Mouse (Mus musculus) MEL (cell line): Measurements from ENCODE around the gene Clasrp. TPM values are rescaled to one million over a fixed set of nuclear protein-coding genes. Genes with fewer than 3 reads are reported as not detected.

Experiments used
- DNase-seq: peaks from one replicate; pipeline ENCODE4 v3.0.0; 2011; ENCODE audit warnings: low read depth, low spot score
- H3K27ac ChIP-seq: 2 replicates; pipeline ENCODE4 v1.5.1; 2012; ENCODE audit warnings: low read depth, mild to moderate bottlenecking, control low read depth, low read length, moderate library complexity; ENCODE audit not compliant: control insufficient read depth
- H3K27me3 ChIP-seq, 2 experiments: fragments of 150-350 bp in 1 of 2; sonication (generic) in 1 of 2; 2 replicates each; pipeline ENCODE4 v1.6.1; 2012; ENCODE audit warnings: low read length in 2 of 2, mild to moderate bottlenecking in 2 of 2, improper control_type of control experiment in 1 of 2, moderate library complexity in 1 of 2; ENCODE audit not compliant: insufficient read depth in 2 of 2, control insufficient read depth in 1 of 2
- H3K36me3 ChIP-seq, 2 experiments: 2 replicates each; pipeline ENCODE4 v1.6.1; 2012 to 2014; ENCODE audit warnings: low read length in 2 of 2, improper control_type of control experiment in 1 of 2, inconsistent platforms in 1 of 2, mild to moderate bottlenecking in 1 of 2; ENCODE audit not compliant: insufficient read depth in 2 of 2, control insufficient read depth in 1 of 2
- H3K4me1 ChIP-seq, 2 experiments: fragments of 150-350 bp in 1 of 2; sonication (generic) in 1 of 2; 2 replicates each; pipeline ENCODE4 v1.6.1; 2012; ENCODE audit warnings: low read length in 2 of 2, improper control_type of control experiment in 1 of 2, mild to moderate bottlenecking in 1 of 2; ENCODE audit not compliant: insufficient read depth in 2 of 2, control insufficient read depth in 1 of 2
- H3K4me3 ChIP-seq, 2 experiments: fragments of 150-350 bp in 1 of 2; sonication (generic) in 1 of 2; 2 replicates each; pipeline ENCODE4 v1.5.1; 2012; ENCODE audit warnings: low read depth in 2 of 2, low read length in 2 of 2, mild to moderate bottlenecking in 2 of 2, moderate library complexity in 2 of 2, control low read depth in 1 of 2, improper control_type of control experiment in 1 of 2; ENCODE audit not compliant: control insufficient read depth in 1 of 2, insufficient read depth in 1 of 2
- H3K79me2 ChIP-seq: 2 replicates; pipeline ENCODE4 v1.6.1; 2012; ENCODE audit warnings: mild to moderate bottlenecking, low read length, moderate library complexity; ENCODE audit not compliant: control insufficient read depth, poor library complexity, insufficient read depth
- H3K9ac ChIP-seq: 2 replicates; pipeline ENCODE4 v1.6.1; 2012; ENCODE audit warnings: low read depth, mild to moderate bottlenecking, control low read depth, low read length, moderate library complexity; ENCODE audit not compliant: control insufficient read depth, poor library complexity, severe bottlenecking
- H3K9me3 ChIP-seq: fragments of 150-350 bp; sonication (generic); replicated peaks from 2 replicates; pipeline ENCODE4 v1.6.1; 2012; ENCODE audit warnings: mild to moderate bottlenecking, low read length, improper control_type of control experiment, moderate library complexity; ENCODE audit not compliant: insufficient read depth
- BHLHE40 ChIP-seq: IDR thresholded peaks from 2 replicates; pipeline ENCODE4 v1.6.1; 2012; ENCODE audit warnings: low read depth, mild to moderate bottlenecking, inconsistent platforms, low read length, improper control_type of control experiment, borderline replicate concordance
- CHD2 ChIP-seq: IDR thresholded peaks from 2 replicates; pipeline ENCODE4 v1.6.1; 2011; ENCODE audit warnings: low read length, improper control_type of control experiment
- EP300 ChIP-seq, 2 experiments: IDR thresholded peaks; 2 replicates each; pipeline ENCODE4 v1.6.1; 2011; ENCODE audit warnings: improper control_type of control experiment in 2 of 2, low read length in 2 of 2, low read depth in 1 of 2, mild to moderate bottlenecking in 1 of 2
- GATA1 ChIP-seq: IDR thresholded peaks from 2 replicates; pipeline ENCODE4 v1.6.1; 2011; ENCODE audit warnings: low read depth, low read length, improper control_type of control experiment
- HCFC1 ChIP-seq: IDR thresholded peaks from 2 replicates; pipeline ENCODE4 v1.6.1; 2012; ENCODE audit warnings: low read depth, mild to moderate bottlenecking, inconsistent platforms, low read length, improper control_type of control experiment, moderate library complexity
- JUND ChIP-seq: IDR thresholded peaks from 2 replicates; pipeline ENCODE4 v1.6.1; 2011; ENCODE audit warnings: low read depth, mild to moderate bottlenecking, improper control_type of control experiment, low read length
- KAT2A ChIP-seq: conservative IDR thresholded peaks from 2 replicates; pipeline ENCODE4 v1.6.1; 2012; ENCODE audit warnings: low read depth, low read length, improper control_type of control experiment, inconsistent platforms
- MAFK ChIP-seq: IDR thresholded peaks from 2 replicates; pipeline ENCODE4 v1.6.1; 2011; ENCODE audit warnings: low read depth, mild to moderate bottlenecking, low read length, improper control_type of control experiment, borderline replicate concordance
- MAX ChIP-seq: IDR thresholded peaks from 2 replicates; pipeline ENCODE4 v1.6.1; 2011; ENCODE audit warnings: low read length, improper control_type of control experiment
- MYB ChIP-seq: IDR thresholded peaks from 2 replicates; pipeline ENCODE4 v1.6.1; 2011; ENCODE audit warnings: mild to moderate bottlenecking, low read depth, low read length, improper control_type of control experiment
- NRF1 ChIP-seq: IDR thresholded peaks from 2 replicates; pipeline ENCODE4 v1.6.1; 2014; ENCODE audit warnings: low read depth, mild to moderate bottlenecking, inconsistent platforms, low read length, improper control_type of control experiment, moderate library complexity; ENCODE audit not compliant: poor library complexity, insufficient read depth, severe bottlenecking
- POLR2AphosphoS2 ChIP-seq: IDR thresholded peaks from 2 replicates; pipeline ENCODE4 v1.6.1; 2011; ENCODE audit warnings: low read length, improper control_type of control experiment
- RAD21 ChIP-seq: IDR thresholded peaks from 2 replicates; pipeline ENCODE4 v1.6.1; 2011; ENCODE audit warnings: mild to moderate bottlenecking, low read depth, low read length, improper control_type of control experiment
- UBTF ChIP-seq: IDR thresholded peaks from 2 replicates; pipeline ENCODE4 v1.6.1; 2012; ENCODE audit warnings: low read depth, mild to moderate bottlenecking, inconsistent platforms, low read length, improper control_type of control experiment, moderate library complexity, borderline replicate concordance; ENCODE audit not compliant: insufficient read depth
- USF1 ChIP-seq: IDR thresholded peaks from 2 replicates; pipeline ENCODE4 v1.6.1; 2014; ENCODE audit warnings: low read depth, mild to moderate bottlenecking, inconsistent platforms, low read length, improper control_type of control experiment, moderate library complexity
- ZC3H11A ChIP-seq: IDR thresholded peaks from 2 replicates; pipeline ENCODE4 v1.6.1; 2012; ENCODE audit warnings: low read depth, mild to moderate bottlenecking, inconsistent platforms, low read length, improper control_type of control experiment
- polyA plus RNA-seq, 2 experiments: library from polyadenylated mRNA; stranded (reverse) in 1 of 2; unstranded in 1 of 2; fragments of >175 nt in 1 of 2; fragments of >200 nt in 1 of 2; gene quantifications; 2 replicates each; pipeline versions ENCODE4 v1.2.1 to v1.2.4; 2012; ENCODE audit warnings: low replicate concordance in 2 of 2, low read depth in 1 of 2; ENCODE audit not compliant: insufficient read length in 2 of 2, insufficient read depth in 1 of 2, missing spikeins in 1 of 2
- total RNA-seq: library from RNA; depleted of rRNA; stranded (reverse); fragments of 300-350 nt; gene quantifications from 2 replicates; pipeline ENCODE4 v1.2.3, GENCODE M21; 2012

Gene Clasrp
- total and polyA plus RNA-seq, 3 experiments, result 31.1 to 62.2 TPM; not detected in 1

- TF ChIP-seq GATA1 (no peak), ZC3H11A (no peak), EP300 (IDR thresholded peaks at IDR 0.05; ENCODE audit: low read depth in 1 of 2, low read length in 2 of 2) (no peak), CHD2 (no peak), UBTF (no peak), MYB (no peak), HCFC1 (no peak), NRF1 (no peak), KAT2A (no peak), BHLHE40 (no peak), POLR2AphosphoS2 (no peak), MAFK (no peak), USF1 (no peak)
- Histone ChIP-seq H3K9ac (peak overlapping the region; percentile 42; the same call in 1 of the 2 replicates), H3K27ac (no peak overlapping the region)
Observed at GRCm38 (mm10) chr7:19627721-19628120, 23.4 kb upstream of the Clasrp start.

GRCm38 (mm10) chr7:19623433-19623832 lies 19.1 kb upstream of the Clasrp start:
- H3K9me3 ChIP-seq, result no peaks in the 10 kb centered on the region
- H3K9ac ChIP-seq, result no peak overlapping the region
- H3K79me2 ChIP-seq, result no peaks in the 10 kb centered on the region
- TF ChIP-seq MAX (no peak), HCFC1 (no peak), JUND (no peak), RAD21 (no peak), USF1 (no peak)
- H3K27ac ChIP-seq, result no peak overlapping the region
- H3K4me1 ChIP-seq, result peaks cover 0 to 5% of the 10 kb centered on the region in 2 experiments; a peak in 2 of 4 replicates
- no peaks in the 10 kb centered on the region for H3K27me3 ChIP-seq
- DNase-seq, result no peak
- H3K36me3 ChIP-seq, result peaks cover 0 to 3% of the 10 kb centered on the region in 2 experiments; a peak in 1 of 4 replicates
- no peak overlapping the region for H3K4me3 ChIP-seq

More at GRCm38 (mm10) chr7:19627721-19628120, 23.4 kb upstream of the Clasrp start:
- Histone ChIP-seq H3K4me3 (peak overlapping the region in 1 of 2 experiments; percentile 65; a peak in 2 of 4 replicates), H3K27me3 (no peaks in the 10 kb centered on the region), H3K4me1 (peaks cover 3 to 15% of the 10 kb centered on the region in 2 experiments), H3K36me3 (peaks cover 0 to 9% of the 10 kb centered on the region in 2 experiments; a peak in 2 of 4 replicates), H3K9me3 (no peaks in the 10 kb centered on the region), H3K79me2 (no peaks in the 10 kb centered on the region; the same call in 1 of the 2 replicates)
- no peak for DNase-seq
